Mouse (Mus musculus) heart, adult 2 months (tissue): ENCODE results near the gene Tmem126b. TPM values are rescaled to one million over a fixed set of nuclear protein-coding genes. Genes with fewer than 3 reads are reported as not detected.
A peak's percentile ranks its signal among the peaks of the same experiment; 100 is the strongest.

ENCODE experiments used
- DNase-seq, 2 experiments: peaks; one replicate each; pipeline ENCODE4 v3.0.0; 2021
- H3K27ac ChIP-seq: fragments of 200-600 bp; 2 replicates; pipeline ENCODE4 v1.8.1; 2022
- H3K27me3 ChIP-seq: fragments of 200-500 bp; 2 replicates; pipeline ENCODE4 v1.6.1; 2012; ENCODE audit warnings: mild to moderate bottlenecking, low read length, inconsistent platforms, mixed read lengths; ENCODE audit not compliant: control insufficient read depth, insufficient read depth
- H3K36me3 ChIP-seq: fragments of 200-500 bp; 2 replicates; pipeline ENCODE4 v1.6.1; 2012; ENCODE audit warnings: low read length, inconsistent platforms; ENCODE audit not compliant: control insufficient read depth, insufficient read depth
- H3K4me1 ChIP-seq: fragments of 200-500 bp; 2 replicates; pipeline ENCODE4 v1.6.1; 2011; ENCODE audit warnings: low read length; ENCODE audit not compliant: control insufficient read depth, insufficient read depth
- H3K4me3 ChIP-seq: fragments of 200-600 bp; 2 replicates; pipeline ENCODE4 v1.8.1; 2022
- H3K79me2 ChIP-seq: fragments of 200-500 bp; replicated peaks from 2 replicates; pipeline ENCODE4 v1.6.1; 2012; ENCODE audit warnings: mild to moderate bottlenecking, inconsistent platforms, low read length, moderate library complexity, mixed read lengths; ENCODE audit not compliant: control insufficient read depth, insufficient read depth
- H3K9ac ChIP-seq: fragments of 200-500 bp; 2 replicates; pipeline ENCODE4 v1.6.1; 2012; ENCODE audit warnings: low read depth, mild to moderate bottlenecking, control low read depth, inconsistent platforms, low read length, mixed read lengths
- CTCF ChIP-seq: fragments of 200-600 bp; IDR thresholded peaks from 2 replicates; pipeline ENCODE4 v1.8.1; 2022; ENCODE audit warnings: antibody characterized with exemption, mild to moderate bottlenecking, moderate library complexity
- EP300 ChIP-seq: fragments of 200-500 bp; IDR thresholded peaks from 2 replicates; pipeline ENCODE4 v1.6.1; 2011; ENCODE audit warnings: low read depth, low read length, control low read depth; ENCODE audit not compliant: insufficient read depth
- POLR2A ChIP-seq: fragments of 200-500 bp; IDR thresholded peaks from 2 replicates; pipeline ENCODE4 v1.6.1; 2011; ENCODE audit warnings: mild to moderate bottlenecking, low read depth, low read length, control low read depth; ENCODE audit not compliant: insufficient read depth
- WGBS: fragments of 180-500 bp; shearing (Covaris S2); methylation state at CpG from one replicate; pipeline ENCODE4 v1.1.7; 2018; 5-methylcytosine and 5-hydroxymethylcytosine counted together
- intact Hi-C: fragments of 180-260 bp; cut with DNase I; formaldehyde crosslinking; loops from one replicate; pipeline ENCODE4 v1.15.1; 2025
- long read RNA-seq: library from polyadenylated mRNA; stranded (forward); transcript quantifications from one replicate; pipeline ENCODE4 v2.0.0, GENCODE M21; 2021
- polyA plus RNA-seq: library from polyadenylated mRNA; depleted of rRNA; stranded (reverse); fragments of >200 nt; gene quantifications from 2 replicates; pipeline ENCODE4 v1.2.3, GENCODE M21; 2012; rRNA removed
- total RNA-seq, 2 experiments: library from RNA; stranded (reverse); gene quantifications; 2 replicates each; pipeline ENCODE4 v1.2.3; 2021

The Tmem126b gene
- total RNA-seq (10 to 100 TPM; 24.8 to 25.4 TPM), polyA plus RNA-seq (10.7 and 18.2 TPM in 2 replicates)
- long read RNA-seq, transcript Tmem126b-201 (5 exons, 2,259 nt) = major isoform, 49 of 51 reads
- long read RNA-seq, partial matches to known transcripts = 1 of 51 reads
- long read RNA-seq, other reads (novel, unspliced or antisense) = 1 of 51 reads

- Histone ChIP-seq H3K27ac (peak within 1 kb of the TSS; percentile 88), H3K79me2 (no peaks in the 10 kb centered on the region; the same call in 1 of the 2 replicates), H3K27me3 (no peaks in the 10 kb centered on the region), H3K36me3 (no peaks in the 10 kb centered on the region), H3K4me1 (peaks cover 2% of the 10 kb centered on the region), H3K9ac (peak within 1 kb of the TSS; percentile 87), H3K4me3 (peak within 1 kb of the TSS; percentile 89)
- under 1% methylated on average over 36 of the region's 36 CpGs for WGBS
- intact Hi-C loops = loop anchor here (1.0 kb wide), 2 partner anchors 19 to 32 kb away; partner anchors contain the start of gene Tmem126a
- TF ChIP-seq CTCF = no peak
- peak; percentile 66; the same call in 1 of the 2 replicates for TF ChIP-seq EP300
- TF ChIP-seq POLR2A = peak; percentile 92
- peak; percentile 100 for DNase-seq
Observed at GRCm38 (mm10) chr7:90475793-90476312, at the start of gene Tmem126b. Gene Tmem126b, minus strand, starts transcription at chr7:90476001.

GRCm38 (mm10) chr7:90512293-90512692, 36.5 kb upstream of the Tmem126b start:
- H3K36me3 ChIP-seq = no peaks in the 10 kb centered on the region
- H3K4me3 ChIP-seq = no peak overlapping the region
- H3K9ac ChIP-seq = no peak overlapping the region
- H3K79me2 ChIP-seq = no peaks in the 10 kb centered on the region
- no peaks in the 10 kb centered on the region for H3K27me3 ChIP-seq
- H3K27ac ChIP-seq = no peak overlapping the region
- intact Hi-C loops = no loop called here
- TF ChIP-seq EP300 (no peak), POLR2A (no peak), CTCF (peak; percentile 47)
- no peaks in the 10 kb centered on the region for H3K4me1 ChIP-seq
- DNase-seq = no peak

- H3K9ac ChIP-seq = no peak overlapping the region
- H3K27ac ChIP-seq = no peak overlapping the region
- no peak for DNase-seq
- no peaks in the 10 kb centered on the region for H3K4me1 ChIP-seq
- 47% methylated on average over 3 of the region's 3 CpGs for WGBS
- no peaks in the 10 kb centered on the region for H3K36me3 ChIP-seq
- TF ChIP-seq CTCF = peak; percentile 59
- no peak for TF ChIP-seq POLR2A
- no peak for TF ChIP-seq EP300
- H3K27me3 ChIP-seq = no peaks in the 10 kb centered on the region
- no peaks in the 10 kb centered on the region for H3K79me2 ChIP-seq
- no peak overlapping the region for H3K4me3 ChIP-seq
- intact Hi-C loops = loop anchor here (5.0 to 10.0 kb wide), 2 partner anchors 223 to 719 kb away; no protein-coding TSS in a partner anchor
Observed at GRCm38 (mm10) chr7:90508124-90508523, 32.3 kb upstream of the Tmem126b start.

GRCm38 (mm10) chr7:90482607-90483006, 6.8 kb upstream of the Tmem126b start:
- no peak for TF ChIP-seq CTCF
- TF ChIP-seq EP300 = no peak
- TF ChIP-seq POLR2A = no peak
- WGBS = 86% methylated on average over 2 of the region's 2 CpGs
- H3K4me1 ChIP-seq = no peaks in the 10 kb centered on the region

GRCm38 (mm10) chr7:90476313-90477245, 778 bp upstream of the Tmem126b start, which contains the start of gene Dlg2:
Gene Dlg2, plus strand, starts transcription at chr7:90476672.
- DNase-seq = no peak
- intact Hi-C loops = loop anchor here (1.0 kb wide), 1 partner anchor 32 kb away; no protein-coding TSS in a partner anchor
- under 1% methylated on average over 32 of the region's 32 CpGs for WGBS

More at GRCm38 (mm10) chr7:90482607-90483006, 6.8 kb upstream of the Tmem126b start:
- no peak overlapping the region for H3K27ac ChIP-seq
- H3K4me3 ChIP-seq = no peak overlapping the region
- H3K36me3 ChIP-seq = no peaks in the 10 kb centered on the region
- intact Hi-C loops = no loop called here
- H3K9ac ChIP-seq = no peak overlapping the region
- no peaks in the 10 kb centered on the region for H3K79me2 ChIP-seq
- no peaks in the 10 kb centered on the region for H3K27me3 ChIP-seq
- no peak for DNase-seq

More at GRCm38 (mm10) chr7:90476313-90477245, 778 bp upstream of the Tmem126b start, which contains the start of gene Dlg2:
- Histone ChIP-seq H3K79me2 (no peaks in the 10 kb centered on the region; the same call in 1 of the 2 replicates), H3K27ac (peak within 1 kb of the TSS; percentile 88), H3K36me3 (no peaks in the 10 kb centered on the region), H3K27me3 (no peaks in the 10 kb centered on the region), H3K4me1 (peaks cover 2% of the 10 kb centered on the region), H3K9ac (peak within 1 kb of the TSS; percentile 87), H3K4me3 (peak within 1 kb of the TSS; percentile 89)
- TF ChIP-seq POLR2A (no peak), CTCF (no peak), EP300 (no peak)
